Mouse (Mus musculus) hindbrain, embryonic 16.5 days (tissue): ENCODE measurements at regions not wholly inside any gene's neighbourhood (a gene's known extent, or its start where the extent isn't known, plus 50 kb on each side); places are given as distances from the start of the nearest gene placed in this dataset.

Source experiments
- ATAC-seq: fragments of 200-750 bp; cut with Nextera tagmentation; 2 replicates; pipeline ENCODE4 v1.8.0; 2017; ENCODE audit warnings: moderate TSS enrichment, moderate library complexity
- H3K27ac ChIP-seq: fragments of 300-500 bp; sonication (generic); 2 replicates; pipeline ENCODE4 v1.5.1; 2014; ENCODE audit warnings: low read depth, mild to moderate bottlenecking, control low read depth, low read length, moderate library complexity
- H3K27me3 ChIP-seq: fragments of 300-500 bp; sonication (generic); replicated peaks from 2 replicates; pipeline ENCODE4 v1.6.1; 2014; ENCODE audit warnings: low read length; ENCODE audit not compliant: control insufficient read depth, insufficient read depth
- H3K36me3 ChIP-seq: fragments of 300-500 bp; sonication (generic); 2 replicates; pipeline ENCODE4 v1.6.1; 2014; ENCODE audit warnings: mild to moderate bottlenecking, low read length, moderate library complexity, mixed read lengths; ENCODE audit not compliant: control insufficient read depth, insufficient read depth
- H3K4me1 ChIP-seq: fragments of 300-500 bp; sonication (generic); 2 replicates; pipeline ENCODE4 v1.6.1; 2014; ENCODE audit warnings: low read depth, low read length; ENCODE audit not compliant: control insufficient read depth, insufficient read depth
- H3K4me2 ChIP-seq: fragments of 300-500 bp; sonication (generic); 2 replicates; pipeline ENCODE4 v1.6.1; 2014; ENCODE audit warnings: mild to moderate bottlenecking, low read length, control low read depth, moderate library complexity
- H3K4me3 ChIP-seq: fragments of 300-500 bp; sonication (generic); 2 replicates; pipeline ENCODE4 v1.5.1; 2014; ENCODE audit warnings: mild to moderate bottlenecking, low read length, control low read depth, moderate library complexity
- H3K9ac ChIP-seq: fragments of 300-500 bp; sonication (generic); 2 replicates; pipeline ENCODE4 v1.6.1; 2014; ENCODE audit warnings: low read depth, mild to moderate bottlenecking, control low read depth, low read length, moderate library complexity
- H3K9me3 ChIP-seq: fragments of 300-500 bp; sonication (generic); 2 replicates; pipeline ENCODE4 v1.6.1; 2014; ENCODE audit warnings: mild to moderate bottlenecking, low read length, moderate library complexity; ENCODE audit not compliant: control insufficient read depth
- WGBS: fragments of 180-500 bp; shearing (Covaris S2); extraction: QIAGEN DNeasy Blood & Tissue Kit; methylation state at CpG from one replicate; pipeline ENCODE4 v1.1.7; 2014; 5-methylcytosine and 5-hydroxymethylcytosine counted together

- H3K27me3 ChIP-seq = no peaks in the 10 kb centered on the region
- H3K27ac ChIP-seq = no peak overlapping the region
- peaks cover 6% of the 10 kb centered on the region for H3K4me1 ChIP-seq
- H3K9me3 ChIP-seq = no peaks in the 10 kb centered on the region
- H3K4me3 ChIP-seq = no peak overlapping the region
- peak; percentile 86 for ATAC-seq
- WGBS = 27% methylated on average over 17 of the region's 17 CpGs
- H3K9ac ChIP-seq = no peak overlapping the region
- H3K4me2 ChIP-seq = no peak overlapping the region
- H3K36me3 ChIP-seq = no peaks in the 10 kb centered on the region
These were observed 64.4 kb downstream of the Ackr3 start for GRCm38 (mm10) chr1:90268131-90268691.

GRCm38 (mm10) chr1:90268951-90269350, 65.2 kb downstream of the Ackr3 start:
- H3K27ac ChIP-seq = no peak overlapping the region
- H3K4me3 ChIP-seq = no peak overlapping the region
- no peaks in the 10 kb centered on the region for H3K36me3 ChIP-seq
- no peak for ATAC-seq
- no peak overlapping the region for H3K9ac ChIP-seq
- H3K4me2 ChIP-seq = no peak overlapping the region
- H3K9me3 ChIP-seq = no peaks in the 10 kb centered on the region
- WGBS = 78% methylated on average over 7 of the region's 7 CpGs
- H3K4me1 ChIP-seq = peaks cover 6% of the 10 kb centered on the region
- H3K27me3 ChIP-seq = no peaks in the 10 kb centered on the region

GRCm38 (mm10) chr1:90269836-90270235, 66.1 kb downstream of the Ackr3 start:
- 57% methylated on average over 1 of the region's 1 CpGs for WGBS
- Histone ChIP-seq H3K36me3 (no peaks in the 10 kb centered on the region), H3K4me1 (peaks cover 6% of the 10 kb centered on the region), H3K27me3 (no peaks in the 10 kb centered on the region), H3K9ac (no peak overlapping the region), H3K4me3 (no peak overlapping the region), H3K27ac (no peak overlapping the region), H3K9me3 (no peaks in the 10 kb centered on the region), H3K4me2 (no peak overlapping the region)
- no peak for ATAC-seq

GRCm38 (mm10) chr1:90271326-90271725, 67.5 kb downstream of the Ackr3 start:
- ATAC-seq = no peak
- Histone ChIP-seq H3K4me3 (no peak overlapping the region), H3K9ac (no peak overlapping the region), H3K27me3 (no peaks in the 10 kb centered on the region), H3K9me3 (no peaks in the 10 kb centered on the region), H3K4me1 (peaks cover 6% of the 10 kb centered on the region), H3K36me3 (no peaks in the 10 kb centered on the region), H3K27ac (no peak overlapping the region), H3K4me2 (no peak overlapping the region)
- 91% methylated on average over 3 of the region's 3 CpGs for WGBS

- WGBS = 96% methylated on average over 5 of the region's 5 CpGs
- ATAC-seq = no peak
- Histone ChIP-seq H3K4me1 (peaks cover 7% of the 10 kb centered on the region), H3K27me3 (no peaks in the 10 kb centered on the region), H3K9ac (no peak overlapping the region), H3K4me2 (no peak overlapping the region), H3K4me3 (no peak overlapping the region), H3K27ac (no peak overlapping the region), H3K36me3 (no peaks in the 10 kb centered on the region), H3K9me3 (no peaks in the 10 kb centered on the region)
These were observed 68.6 kb downstream of the Ackr3 start for GRCm38 (mm10) chr1:90272411-90272810.

GRCm38 (mm10) chr1:90272830-90273628, 69.2 kb downstream of the Ackr3 start:
- peaks cover 13% of the 10 kb centered on the region for H3K4me1 ChIP-seq
- H3K27me3 ChIP-seq = no peaks in the 10 kb centered on the region
- H3K4me2 ChIP-seq = no peak overlapping the region
- H3K9me3 ChIP-seq = no peaks in the 10 kb centered on the region
- peak; percentile 34; the same call in 1 of the 2 replicates for ATAC-seq
- H3K27ac ChIP-seq = no peak overlapping the region
- no peak overlapping the region for H3K9ac ChIP-seq
- no peak overlapping the region for H3K4me3 ChIP-seq
- WGBS = 56% methylated on average over 19 of the region's 19 CpGs
- H3K36me3 ChIP-seq = no peaks in the 10 kb centered on the region

- no peaks in the 10 kb centered on the region for H3K27me3 ChIP-seq
- no peak for ATAC-seq
These were observed 69.8 kb downstream of the Ackr3 start for GRCm38 (mm10) chr1:90273629-90273928.

GRCm38 (mm10) chr1:90274968-90275651, 71.3 kb downstream of the Ackr3 start:
- H3K4me3 ChIP-seq = no peak overlapping the region
- no peak overlapping the region for H3K27ac ChIP-seq
- 94% methylated on average over 9 of the region's 9 CpGs for WGBS
- no peaks in the 10 kb centered on the region for H3K9me3 ChIP-seq
- peaks cover 8% of the 10 kb centered on the region for H3K4me1 ChIP-seq
- no peaks in the 10 kb centered on the region for H3K36me3 ChIP-seq
- no peak for ATAC-seq
- H3K9ac ChIP-seq = no peak overlapping the region
- H3K27me3 ChIP-seq = no peaks in the 10 kb centered on the region
- H3K4me2 ChIP-seq = no peak overlapping the region

More at GRCm38 (mm10) chr1:90273629-90273928, 69.8 kb downstream of the Ackr3 start:
- Histone ChIP-seq H3K4me3 (no peak overlapping the region), H3K4me2 (no peak overlapping the region), H3K9me3 (no peaks in the 10 kb centered on the region), H3K4me1 (peaks cover 13% of the 10 kb centered on the region), H3K36me3 (no peaks in the 10 kb centered on the region), H3K27ac (no peak overlapping the region), H3K9ac (no peak overlapping the region)

GRCm38 (mm10) chr1:90275786-90276520, 72.2 kb downstream of the Ackr3 start:
- Histone ChIP-seq H3K36me3 (no peaks in the 10 kb centered on the region), H3K4me3 (no peak overlapping the region), H3K4me2 (no peak overlapping the region), H3K9ac (no peak overlapping the region), H3K9me3 (no peaks in the 10 kb centered on the region), H3K27ac (no peak overlapping the region), H3K4me1 (peaks cover 8% of the 10 kb centered on the region), H3K27me3 (no peaks in the 10 kb centered on the region)
- WGBS = 76% methylated on average over 16 of the region's 16 CpGs
- ATAC-seq = no peak
